Mouse (Mus musculus): Measurements from ENCODE around the gene Polr2f. TPM values are rescaled to one million over a fixed set of nuclear protein-coding genes. Genes with fewer than 3 reads are reported as not detected.

The Polr2f gene
- polyA plus RNA-seq, 1 experiment from 2014 or later: 299 TPM

DNA sequence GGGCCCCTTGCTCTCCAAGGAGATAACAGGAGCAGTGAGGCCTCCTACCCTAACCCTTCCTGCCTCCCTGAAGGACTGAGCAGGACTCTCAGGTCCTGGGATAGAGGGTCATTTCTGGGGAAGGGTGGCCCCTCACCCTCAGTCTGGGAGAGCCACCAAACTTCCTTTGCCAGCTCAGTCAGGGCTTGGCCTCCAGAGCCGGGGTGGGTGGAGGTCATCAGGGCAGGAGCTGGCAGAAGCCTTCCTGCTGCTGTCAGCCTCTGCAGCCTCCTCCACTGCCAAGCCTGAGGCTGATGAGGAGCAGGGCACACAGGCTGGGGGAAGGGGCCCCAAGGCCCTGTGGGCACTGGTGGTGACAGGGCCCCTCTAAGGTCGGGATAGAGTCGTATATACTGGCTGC, 14.8 kb downstream of the Polr2f start:
- H3K4me3 ChIP-seq (ENCODE audit: control insufficient read depth in 1 of 2, insufficient read depth in 1 of 2, low read depth in 1 of 2, low read length in 2 of 2): no peak overlapping the region
- H3K4me2 ChIP-seq (ENCODE audit: low read length): no peak overlapping the region
- ATAC-seq (ENCODE audit: insufficient number of reproducible peaks, insufficient read depth, low FRiP score, low read depth): no peak
- H3K4me1 ChIP-seq (ENCODE audit: control insufficient read depth in 2 of 2, insufficient read depth in 2 of 2, low read length in 2 of 2): peaks cover 6 to 10% of the 10 kb centered on the region in 2 experiments; a peak in 3 of 4 replicates
- no peak overlapping the region for H3K27ac ChIP-seq (replicated peaks in 1 of 2; ENCODE audit: control insufficient read depth in 1 of 2, insufficient read depth in 1 of 2, low read depth in 2 of 2, low read length in 2 of 2)
- H3K36me3 ChIP-seq (ENCODE audit: control insufficient read depth, insufficient read depth, low read length): peaks cover 20% of the 10 kb centered on the region
- H3K27me3 ChIP-seq (ENCODE audit: control insufficient read depth, insufficient read depth, low read length): peaks cover 31% of the 10 kb centered on the region
- H3K9ac ChIP-seq (ENCODE audit: low read length): 0 out of 2 replicates have a peak overlapping the region, but pooled peaks have one; percentile 2
- no peaks in the 10 kb centered on the region for H3K9me3 ChIP-seq (ENCODE audit: control insufficient read depth, low read length)
- 14% methylated on average over 3 of the region's 3 CpGs for WGBS

- H3K36me3 ChIP-seq (ENCODE audit: control insufficient read depth, insufficient read depth, low read length): no peaks in the 10 kb centered on the region
Measured at GRCm38 (mm10) chr15:79162301-79162700, 21.5 kb downstream of the Polr2f start.

DNA sequence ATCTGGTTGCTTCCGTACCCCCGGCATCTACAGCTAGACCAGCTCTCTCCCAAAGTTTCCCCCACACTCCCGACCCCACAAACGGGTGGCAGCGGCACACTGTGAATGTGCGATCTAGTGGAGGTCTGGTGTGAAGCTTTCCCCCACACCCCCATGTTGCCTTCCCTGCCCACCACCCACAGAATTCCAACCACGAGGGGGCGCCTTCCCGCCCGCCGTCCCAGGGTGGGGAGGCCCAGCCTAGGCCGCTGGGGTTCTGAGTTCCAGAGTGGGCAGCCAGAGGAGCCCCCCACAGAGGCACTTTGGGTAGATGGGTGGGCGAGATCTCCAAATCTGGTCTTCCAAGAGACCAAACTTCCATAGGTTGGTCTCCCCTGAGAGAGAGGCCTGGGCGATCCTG, 22.0 kb downstream of the Polr2f start:
- Histone ChIP-seq H3K4me3 (ENCODE audit: control insufficient read depth in 1 of 2, insufficient read depth in 1 of 2, low read depth in 1 of 2, low read length in 2 of 2) (0 out of 4 replicates have a peak overlapping the region, but pooled peaks of 1 of the 2 experiments have one; percentile 13), H3K27me3 (ENCODE audit: control insufficient read depth, insufficient read depth, low read length) (peaks cover 78% of the 10 kb centered on the region)
- 37% methylated on average over 14 of the region's 14 CpGs for WGBS

More at GRCm38 (mm10) chr15:79162301-79162700, 21.5 kb downstream of the Polr2f start:
- Histone ChIP-seq H3K27me3 (ENCODE audit: control insufficient read depth, insufficient read depth, low read length) (peaks cover 78% of the 10 kb centered on the region), H3K4me2 (ENCODE audit: low read length) (no peak overlapping the region), H3K4me3 (ENCODE audit: control insufficient read depth in 1 of 2, insufficient read depth in 1 of 2, low read depth in 1 of 2, low read length in 2 of 2) (no peak overlapping the region), H3K27ac (replicated peaks in 1 of 2; ENCODE audit: control insufficient read depth in 1 of 2, insufficient read depth in 1 of 2, low read depth in 2 of 2, low read length in 2 of 2) (no peak overlapping the region), H3K9me3 (ENCODE audit: control insufficient read depth, low read length) (no peaks in the 10 kb centered on the region), H3K4me1 (ENCODE audit: control insufficient read depth in 2 of 2, insufficient read depth in 2 of 2, low read length in 2 of 2) (peaks cover 0 to 2% of the 10 kb centered on the region in 2 experiments; a peak in 1 of 4 replicates), H3K9ac (ENCODE audit: low read length) (no peak overlapping the region)
- 71% methylated on average over 7 of the region's 7 CpGs for WGBS
- no peak for ATAC-seq (ENCODE audit: insufficient number of reproducible peaks, insufficient read depth, low FRiP score, low read depth)

DNA sequence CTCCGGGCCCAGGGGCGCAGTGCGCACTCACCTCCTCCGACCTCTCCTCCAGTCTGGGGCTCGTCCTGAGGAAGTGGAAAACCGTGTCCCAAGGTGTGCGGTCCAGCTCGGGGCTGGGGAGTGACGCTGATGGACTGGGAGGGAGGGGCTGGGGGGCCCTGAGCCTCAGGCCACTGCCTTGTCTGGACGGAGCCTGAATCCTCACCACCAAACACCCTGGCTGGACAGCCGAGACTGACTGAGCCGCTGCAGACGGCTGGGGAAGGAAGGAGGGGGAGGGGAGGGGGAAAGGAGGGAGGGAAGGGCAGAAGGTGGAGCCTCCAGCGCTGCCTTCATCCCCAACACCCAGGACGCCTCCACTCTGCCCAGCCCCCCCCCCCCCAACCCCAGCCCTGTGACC, 23.4 kb downstream of the Polr2f start:
- Histone ChIP-seq H3K9me3 (ENCODE audit: control insufficient read depth, low read length) (no peaks in the 10 kb centered on the region), H3K4me3 (ENCODE audit: control insufficient read depth in 1 of 2, insufficient read depth in 1 of 2, low read depth in 1 of 2, low read length in 2 of 2) (no peak overlapping the region), H3K27ac (replicated peaks in 1 of 2; ENCODE audit: control insufficient read depth in 1 of 2, insufficient read depth in 1 of 2, low read depth in 2 of 2, low read length in 2 of 2) (no peak overlapping the region), H3K4me1 (ENCODE audit: control insufficient read depth in 2 of 2, insufficient read depth in 2 of 2, low read length in 2 of 2) (peaks cover 0 to 2% of the 10 kb centered on the region in 2 experiments; a peak in 1 of 4 replicates), H3K4me2 (ENCODE audit: low read length) (no peak overlapping the region), H3K27me3 (ENCODE audit: control insufficient read depth, insufficient read depth, low read length) (peaks cover 68% of the 10 kb centered on the region), H3K36me3 (ENCODE audit: control insufficient read depth, insufficient read depth, low read length) (no peaks in the 10 kb centered on the region), H3K9ac (ENCODE audit: low read length) (no peak overlapping the region)
- 15% methylated on average over 14 of the region's 15 CpGs for WGBS
- no peak for ATAC-seq (ENCODE audit: insufficient number of reproducible peaks, insufficient read depth, low FRiP score, low read depth)

More for the DNA sequence above, 22.0 kb downstream of the Polr2f start:
- no peak for ATAC-seq (ENCODE audit: insufficient number of reproducible peaks, insufficient read depth, low FRiP score, low read depth)
- Histone ChIP-seq H3K27ac (replicated peaks in 1 of 2; ENCODE audit: control insufficient read depth in 1 of 2, insufficient read depth in 1 of 2, low read depth in 2 of 2, low read length in 2 of 2) (no peak overlapping the region), H3K4me1 (ENCODE audit: control insufficient read depth in 2 of 2, insufficient read depth in 2 of 2, low read length in 2 of 2) (peaks cover 0 to 2% of the 10 kb centered on the region in 2 experiments; a peak in 1 of 4 replicates), H3K9me3 (ENCODE audit: control insufficient read depth, low read length) (no peaks in the 10 kb centered on the region), H3K9ac (ENCODE audit: low read length) (no peak overlapping the region), H3K4me2 (ENCODE audit: low read length) (no peak overlapping the region), H3K36me3 (ENCODE audit: control insufficient read depth, insufficient read depth, low read length) (no peaks in the 10 kb centered on the region)

GRCm38 (mm10) chr15:79165140-79165539, 24.3 kb downstream of the Polr2f start, which contains the start of gene Sox10:
Sox10 (minus strand) TSS chr15:79165240.
- no peaks in the 10 kb centered on the region for H3K36me3 ChIP-seq (ENCODE audit: control insufficient read depth, insufficient read depth, low read length)
- H3K4me3 ChIP-seq (ENCODE audit: control insufficient read depth in 1 of 2, insufficient read depth in 1 of 2, low read depth in 1 of 2, low read length in 2 of 2): no peak within 1 kb of the TSS
- no peak within 1 kb of the TSS for H3K9ac ChIP-seq (ENCODE audit: low read length)
- no peak within 1 kb of the TSS for H3K4me2 ChIP-seq (ENCODE audit: low read length)
- WGBS: 59% methylated on average over 5 of the region's 5 CpGs
- no peak for ATAC-seq (ENCODE audit: insufficient number of reproducible peaks, insufficient read depth, low FRiP score, low read depth)
- H3K27ac ChIP-seq (replicated peaks in 1 of 2; ENCODE audit: control insufficient read depth in 1 of 2, insufficient read depth in 1 of 2, low read depth in 2 of 2, low read length in 2 of 2): no peak within 1 kb of the TSS
- H3K4me1 ChIP-seq (ENCODE audit: control insufficient read depth in 2 of 2, insufficient read depth in 2 of 2, low read length in 2 of 2): peaks cover 0 to 2% of the 10 kb centered on the region in 2 experiments; a peak in 1 of 4 replicates
- peaks cover 60% of the 10 kb centered on the region for H3K27me3 ChIP-seq (ENCODE audit: control insufficient read depth, insufficient read depth, low read length)
- H3K9me3 ChIP-seq (ENCODE audit: control insufficient read depth, low read length): no peaks in the 10 kb centered on the region

GRCm38 (mm10) chr15:79166712-79167111, 25.9 kb downstream of the Polr2f start:
- Histone ChIP-seq H3K4me2 (ENCODE audit: low read length) (no peak overlapping the region), H3K36me3 (ENCODE audit: control insufficient read depth, insufficient read depth, low read length) (no peaks in the 10 kb centered on the region), H3K4me1 (ENCODE audit: control insufficient read depth in 2 of 2, insufficient read depth in 2 of 2, low read length in 2 of 2) (peaks cover 0 to 2% of the 10 kb centered on the region in 2 experiments; a peak in 1 of 4 replicates), H3K9me3 (ENCODE audit: control insufficient read depth, low read length) (no peaks in the 10 kb centered on the region), H3K4me3 (ENCODE audit: control insufficient read depth in 1 of 2, insufficient read depth in 1 of 2, low read depth in 1 of 2, low read length in 2 of 2) (no peak overlapping the region), H3K27me3 (ENCODE audit: control insufficient read depth, insufficient read depth, low read length) (peaks cover 46% of the 10 kb centered on the region), H3K9ac (ENCODE audit: low read length) (no peak overlapping the region), H3K27ac (replicated peaks in 1 of 2; ENCODE audit: control insufficient read depth in 1 of 2, insufficient read depth in 1 of 2, low read depth in 2 of 2, low read length in 2 of 2) (no peak overlapping the region)
- 38% methylated on average over 8 of the region's 8 CpGs for WGBS
- ATAC-seq (ENCODE audit: insufficient number of reproducible peaks, insufficient read depth, low FRiP score, low read depth): 0 out of 2 replicates have a peak, but pooled peaks have one; percentile 17

GRCm38 (mm10) chr15:79176905-79177304, 36.1 kb downstream of the Polr2f start:
- Histone ChIP-seq H3K27ac (replicated peaks in 1 of 2; ENCODE audit: control insufficient read depth in 1 of 2, insufficient read depth in 1 of 2, low read depth in 2 of 2, low read length in 2 of 2) (no peak overlapping the region), H3K27me3 (ENCODE audit: control insufficient read depth, insufficient read depth, low read length) (no peaks in the 10 kb centered on the region), H3K9ac (ENCODE audit: low read length) (no peak overlapping the region), H3K4me2 (ENCODE audit: low read length) (no peak overlapping the region), H3K4me3 (ENCODE audit: control insufficient read depth in 1 of 2, insufficient read depth in 1 of 2, low read depth in 1 of 2, low read length in 2 of 2) (no peak overlapping the region), H3K4me1 (ENCODE audit: control insufficient read depth in 2 of 2, insufficient read depth in 2 of 2, low read length in 2 of 2) (no peaks in the 10 kb centered on the region), H3K9me3 (ENCODE audit: control insufficient read depth, low read length) (no peaks in the 10 kb centered on the region), H3K36me3 (ENCODE audit: control insufficient read depth, insufficient read depth, low read length) (no peaks in the 10 kb centered on the region)
- ATAC-seq (ENCODE audit: insufficient number of reproducible peaks, insufficient read depth, low FRiP score, low read depth): no peak
- WGBS: 74% methylated on average over 6 of the region's 6 CpGs

DNA sequence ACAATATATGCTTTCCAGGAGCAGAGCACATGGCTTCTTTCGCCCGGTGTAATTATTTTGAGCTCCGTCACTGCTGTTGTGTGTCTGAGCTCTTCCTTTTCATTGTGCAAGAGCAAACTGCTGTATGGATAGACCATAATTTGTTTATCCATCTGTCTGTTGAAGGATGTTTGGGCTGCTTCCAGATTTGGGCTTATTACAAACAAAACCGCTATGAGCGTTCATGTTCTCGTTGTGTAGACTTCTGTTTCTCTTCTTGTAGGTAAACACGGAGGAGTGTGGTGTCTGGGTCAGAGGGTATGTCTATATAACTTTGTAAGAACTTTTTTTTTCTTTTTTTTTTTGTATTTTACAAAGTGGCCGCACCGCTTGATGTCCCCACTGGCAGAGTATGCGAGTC, 44.4 kb downstream of the Polr2f start:
- Histone ChIP-seq H3K27me3 (ENCODE audit: control insufficient read depth, insufficient read depth, low read length) (no peaks in the 10 kb centered on the region), H3K9ac (ENCODE audit: low read length) (no peak overlapping the region), H3K27ac (replicated peaks in 1 of 2; ENCODE audit: control insufficient read depth in 1 of 2, insufficient read depth in 1 of 2, low read depth in 2 of 2, low read length in 2 of 2) (no peak overlapping the region), H3K4me2 (ENCODE audit: low read length) (no peak overlapping the region), H3K4me1 (ENCODE audit: control insufficient read depth in 2 of 2, insufficient read depth in 2 of 2, low read length in 2 of 2) (no peaks in the 10 kb centered on the region), H3K4me3 (ENCODE audit: control insufficient read depth in 1 of 2, insufficient read depth in 1 of 2, low read depth in 1 of 2, low read length in 2 of 2) (no peak overlapping the region), H3K9me3 (ENCODE audit: control insufficient read depth, low read length) (no peaks in the 10 kb centered on the region), H3K36me3 (ENCODE audit: control insufficient read depth, insufficient read depth, low read length) (no peaks in the 10 kb centered on the region)
- ATAC-seq (ENCODE audit: insufficient number of reproducible peaks, insufficient read depth, low FRiP score, low read depth): no peak
- 85% methylated on average over 10 of the region's 10 CpGs for WGBS

All from heart, embryonic 14.5 days (tissue).